Mouse (Mus musculus): ENCODE measurements around the gene Klhl2. TPM values are rescaled to one million over a fixed set of nuclear protein-coding genes. Genes with fewer than 3 reads are reported as not detected.

Klhl2 gene
- polyA plus RNA-seq, 1 experiment from 2014 or later = 11.4 TPM

DNA sequence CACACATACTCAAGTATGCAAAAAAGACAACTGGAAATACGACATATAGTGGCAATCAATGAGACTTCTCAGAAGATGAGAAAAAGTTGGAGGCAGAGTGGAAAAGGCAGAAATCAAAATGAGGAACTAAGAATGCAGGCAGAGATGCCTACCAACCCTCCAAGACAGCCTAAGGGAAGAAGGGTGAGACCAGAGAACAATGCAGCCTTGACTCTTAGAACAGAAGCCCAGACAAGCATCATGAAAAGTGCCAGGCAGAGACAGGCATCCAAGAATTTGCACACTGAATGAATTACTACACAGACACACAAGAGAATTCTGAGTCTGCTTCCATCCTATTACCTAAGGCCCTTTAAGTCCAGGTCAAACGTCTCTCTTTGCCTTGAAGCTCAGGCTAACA is 2.6 kb downstream of the Klhl2 start:
- Histone ChIP-seq H3K4me1 (peaks cover 20% of the 10 kb centered on the region), H3K4me2 (replicated peaks) (no peak overlapping the region), H3K9me3 (replicated peaks) (no peaks in the 10 kb centered on the region), H3K4me3 (replicated peaks) (no peak overlapping the region), H3K27ac (replicated peaks) (no peak overlapping the region), H3K27me3 (no peaks in the 10 kb centered on the region), H3K36me3 (no peaks in the 10 kb centered on the region), H3K9ac (no peak overlapping the region)
- ATAC-seq (ENCODE audit: insufficient number of reproducible peaks, low FRiP score, low TSS enrichment, low read depth) = no peak
- 45% methylated on average over 2 of the region's 2 CpGs for WGBS

- ATAC-seq (ENCODE audit: insufficient number of reproducible peaks, low FRiP score, low TSS enrichment, low read depth) = no peak
- WGBS = 70% methylated on average over 7 of the region's 7 CpGs
- H3K9me3 ChIP-seq (replicated peaks) = no peaks in the 10 kb centered on the region
Measured at GRCm38 (mm10) chr8:64845314-64845713, 4.5 kb downstream of the Klhl2 start.

GRCm38 (mm10) chr8:64844043-64844481 is 5.8 kb downstream of the Klhl2 start:
- no peak for ATAC-seq (ENCODE audit: insufficient number of reproducible peaks, low FRiP score, low TSS enrichment, low read depth)
- WGBS = 79% methylated on average over 4 of the region's 4 CpGs
- H3K27me3 ChIP-seq = no peaks in the 10 kb centered on the region
- H3K4me3 ChIP-seq (replicated peaks) = no peak overlapping the region
- H3K4me1 ChIP-seq = peaks cover 9% of the 10 kb centered on the region
- H3K27ac ChIP-seq (replicated peaks) = no peak overlapping the region
- H3K9me3 ChIP-seq (replicated peaks) = no peaks in the 10 kb centered on the region
- H3K9ac ChIP-seq = no peak overlapping the region
- H3K36me3 ChIP-seq = no peaks in the 10 kb centered on the region
- H3K4me2 ChIP-seq (replicated peaks) = no peak overlapping the region

More at GRCm38 (mm10) chr8:64845314-64845713, 4.5 kb downstream of the Klhl2 start:
- Histone ChIP-seq H3K36me3 (no peaks in the 10 kb centered on the region), H3K4me1 (peaks cover 15% of the 10 kb centered on the region), H3K27ac (replicated peaks) (no peak overlapping the region), H3K4me3 (replicated peaks) (no peak overlapping the region), H3K9ac (no peak overlapping the region), H3K27me3 (no peaks in the 10 kb centered on the region), H3K4me2 (replicated peaks) (no peak overlapping the region)

DNA sequence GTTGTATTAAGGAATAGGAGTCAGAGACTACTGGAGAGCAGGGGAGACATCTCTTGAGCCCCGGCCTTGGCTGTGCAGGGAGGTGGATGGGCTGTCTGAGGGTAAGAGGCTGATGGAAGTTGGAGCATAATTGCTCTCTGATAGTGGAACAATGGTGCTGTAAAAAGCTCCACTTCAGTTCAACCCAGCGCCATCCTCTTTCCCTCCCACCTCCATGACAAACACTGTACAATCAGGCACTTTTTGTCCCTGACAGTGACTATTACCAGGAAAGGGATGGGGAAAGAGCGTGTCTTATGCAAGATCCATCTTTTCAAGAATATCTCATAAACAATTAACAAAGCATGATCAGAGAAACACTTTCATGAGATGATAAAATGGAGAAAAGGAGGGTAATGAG is 6.6 kb downstream of the Klhl2 start:
- peaks cover 3% of the 10 kb centered on the region; the same call in 1 of the 2 replicates for H3K4me1 ChIP-seq
- H3K4me2 ChIP-seq (replicated peaks) = no peak overlapping the region
- no peak overlapping the region for H3K9ac ChIP-seq
- H3K27ac ChIP-seq (replicated peaks) = no peak overlapping the region
- H3K9me3 ChIP-seq (replicated peaks) = no peaks in the 10 kb centered on the region
- H3K4me3 ChIP-seq (replicated peaks) = no peak overlapping the region
- no peak for ATAC-seq (ENCODE audit: insufficient number of reproducible peaks, low FRiP score, low TSS enrichment, low read depth)
- no peaks in the 10 kb centered on the region for H3K36me3 ChIP-seq
- no peaks in the 10 kb centered on the region for H3K27me3 ChIP-seq
- WGBS = 90% methylated on average over 3 of the region's 3 CpGs

- no peak overlapping the region for H3K9ac ChIP-seq
- no peak overlapping the region for H3K4me3 ChIP-seq (replicated peaks)
- no peak overlapping the region for H3K4me2 ChIP-seq (replicated peaks)
- H3K27ac ChIP-seq (replicated peaks) = no peak overlapping the region
- ATAC-seq (ENCODE audit: insufficient number of reproducible peaks, low FRiP score, low TSS enrichment, low read depth) = no peak; the same call in 1 of the 2 replicates
- H3K27me3 ChIP-seq = no peaks in the 10 kb centered on the region
- WGBS = 79% methylated on average over 13 of the region's 13 CpGs
- no peaks in the 10 kb centered on the region for H3K36me3 ChIP-seq
- H3K9me3 ChIP-seq (replicated peaks) = no peaks in the 10 kb centered on the region
- 0 out of 2 replicates have a peak, but pooled peaks cover 3% of the 10 kb centered on the region for H3K4me1 ChIP-seq
Measured at GRCm38 (mm10) chr8:64841747-64842406, 7.9 kb downstream of the Klhl2 start.

DNA sequence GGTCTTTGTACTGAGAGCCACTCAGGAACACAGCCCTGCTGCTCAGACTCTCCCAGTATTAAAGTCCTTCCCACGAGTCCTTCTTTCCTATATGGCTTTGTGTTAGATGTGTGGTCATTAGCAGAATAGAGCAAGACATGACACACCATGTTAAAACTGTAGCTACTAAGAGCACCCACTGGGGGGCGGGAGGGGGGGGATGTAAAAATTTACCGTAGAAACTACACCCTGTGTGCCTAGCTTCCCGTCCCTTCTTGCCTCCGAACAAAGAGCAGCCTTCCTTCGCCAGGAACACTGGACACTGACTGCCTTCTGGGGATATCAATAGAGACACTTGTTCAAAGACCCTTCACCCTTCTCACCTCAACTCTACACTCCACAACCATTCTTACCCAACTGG is 10.2 kb downstream of the Klhl2 start:
- Histone ChIP-seq H3K27ac (replicated peaks) (no peak overlapping the region), H3K4me3 (replicated peaks) (no peak overlapping the region), H3K4me1 (peaks cover 3% of the 10 kb centered on the region; the same call in 1 of the 2 replicates), H3K9me3 (replicated peaks) (no peaks in the 10 kb centered on the region), H3K27me3 (no peaks in the 10 kb centered on the region), H3K4me2 (replicated peaks) (no peak overlapping the region), H3K9ac (no peak overlapping the region), H3K36me3 (no peaks in the 10 kb centered on the region)
- 65% methylated on average over 6 of the region's 6 CpGs for whole genome bisulfite sequencing
- no peak for ATAC-seq (ENCODE audit: insufficient number of reproducible peaks, low FRiP score, low TSS enrichment, low read depth)

DNA sequence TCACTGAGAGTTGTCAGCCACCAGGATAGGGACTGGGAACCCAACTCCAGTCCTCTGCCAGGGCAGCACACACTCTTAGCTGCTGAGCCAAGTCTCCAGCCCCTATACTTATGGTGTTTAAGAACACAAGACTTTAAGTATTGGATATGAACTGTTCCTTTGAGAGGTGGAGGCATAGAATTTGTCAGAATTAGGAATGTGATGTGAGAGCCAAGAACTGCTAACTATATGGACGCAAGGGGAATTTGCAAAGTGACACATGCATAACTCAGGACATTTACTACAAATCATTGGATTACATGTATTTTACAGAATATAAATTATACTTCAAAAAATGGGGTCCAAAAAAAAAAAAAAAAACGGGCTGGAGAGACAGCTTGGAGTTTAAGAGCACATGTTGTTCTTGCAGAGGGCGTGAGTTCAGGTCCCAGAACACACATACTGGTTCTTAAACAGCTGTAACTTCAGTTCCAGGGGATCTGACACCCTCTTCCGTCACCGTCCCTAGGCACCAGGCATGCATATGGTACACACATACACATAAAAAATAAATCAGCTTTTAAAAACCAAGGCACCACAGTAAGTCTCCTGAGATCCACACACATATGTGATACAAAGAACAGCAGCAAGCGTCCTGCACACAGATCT is 14.2 kb downstream of the Klhl2 start:
- no peak overlapping the region for H3K4me2 ChIP-seq (replicated peaks)
- H3K4me1 ChIP-seq = peaks cover 5% of the 10 kb centered on the region; the same call in 1 of the 2 replicates
- no peaks in the 10 kb centered on the region for H3K27me3 ChIP-seq
- peak; percentile 50; the same call in 1 of the 2 replicates for ATAC-seq (ENCODE audit: insufficient number of reproducible peaks, low FRiP score, low TSS enrichment, low read depth)
- 56% methylated on average over 6 of the region's 6 CpGs for WGBS
- no peak overlapping the region for H3K4me3 ChIP-seq (replicated peaks)
- no peaks in the 10 kb centered on the region for H3K9me3 ChIP-seq (replicated peaks)
- H3K27ac ChIP-seq (replicated peaks) = no peak overlapping the region
- H3K9ac ChIP-seq = no peak overlapping the region
- H3K36me3 ChIP-seq = no peaks in the 10 kb centered on the region

GRCm38 (mm10) chr8:64834071-64834877 is 15.5 kb downstream of the Klhl2 start:
- H3K27me3 ChIP-seq = no peaks in the 10 kb centered on the region
- no peak overlapping the region for H3K4me2 ChIP-seq (replicated peaks)
- H3K4me1 ChIP-seq = peaks cover 5% of the 10 kb centered on the region; the same call in 1 of the 2 replicates
- ATAC-seq (ENCODE audit: insufficient number of reproducible peaks, low FRiP score, low TSS enrichment, low read depth) = no peak
- H3K36me3 ChIP-seq = peaks cover 5% of the 10 kb centered on the region
- no peak overlapping the region for H3K27ac ChIP-seq (replicated peaks)
- 60% methylated on average over 27 of the region's 27 CpGs for WGBS
- H3K4me3 ChIP-seq (replicated peaks) = no peak overlapping the region
- H3K9me3 ChIP-seq (replicated peaks) = no peaks in the 10 kb centered on the region
- no peak overlapping the region for H3K9ac ChIP-seq

DNA sequence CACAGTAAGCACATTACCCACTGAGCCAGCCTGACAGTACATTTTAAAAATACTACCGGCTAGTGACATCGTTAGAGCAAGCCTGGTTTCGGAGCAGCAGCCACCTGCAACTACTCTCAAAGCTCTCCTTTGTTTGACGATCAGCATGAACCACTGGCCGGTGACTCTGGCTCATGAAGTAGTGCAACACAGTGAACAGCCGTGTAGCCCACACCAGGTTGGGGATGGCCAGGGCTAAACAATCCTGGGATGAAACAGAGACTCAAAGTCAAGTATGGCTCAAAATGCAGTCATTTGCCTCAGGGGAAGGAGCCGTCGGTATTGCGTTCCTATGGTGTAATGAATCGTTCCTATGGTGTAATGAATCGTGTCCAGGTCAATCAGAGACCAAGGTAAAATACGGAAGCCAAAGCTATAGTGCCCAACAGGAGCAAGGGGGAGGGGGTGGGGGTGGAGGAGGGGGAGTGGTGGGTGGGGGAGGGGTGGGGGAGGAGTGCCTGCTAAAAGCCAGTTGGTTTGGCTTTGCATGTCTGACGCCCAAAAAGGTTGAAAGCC is 17.2 kb downstream of the Klhl2 start:
- no peak overlapping the region for H3K4me3 ChIP-seq (replicated peaks)
- no peak overlapping the region for H3K9ac ChIP-seq
- H3K9me3 ChIP-seq (replicated peaks) = no peaks in the 10 kb centered on the region
- peaks cover 2% of the 10 kb centered on the region; the same call in 1 of the 2 replicates for H3K4me1 ChIP-seq
- H3K4me2 ChIP-seq (replicated peaks) = no peak overlapping the region
- peaks cover 9% of the 10 kb centered on the region for H3K36me3 ChIP-seq
- no peaks in the 10 kb centered on the region for H3K27me3 ChIP-seq
- no peak for ATAC-seq (ENCODE audit: insufficient number of reproducible peaks, low FRiP score, low TSS enrichment, low read depth)
- H3K27ac ChIP-seq (replicated peaks) = no peak overlapping the region
- 75% methylated on average over 13 of the region's 13 CpGs for WGBS

GRCm38 (mm10) chr8:64831656-64832055 is 18.2 kb downstream of the Klhl2 start:
- Histone ChIP-seq H3K9me3 (replicated peaks) (no peaks in the 10 kb centered on the region), H3K4me1 (peaks cover 2% of the 10 kb centered on the region; the same call in 1 of the 2 replicates), H3K4me3 (replicated peaks) (no peak overlapping the region), H3K4me2 (replicated peaks) (no peak overlapping the region), H3K36me3 (peaks cover 9% of the 10 kb centered on the region), H3K27me3 (no peaks in the 10 kb centered on the region), H3K9ac (no peak overlapping the region), H3K27ac (replicated peaks) (no peak overlapping the region)
- no peak for ATAC-seq (ENCODE audit: insufficient number of reproducible peaks, low FRiP score, low TSS enrichment, low read depth)
- WGBS = 73% methylated on average over 3 of the region's 3 CpGs

DNA sequence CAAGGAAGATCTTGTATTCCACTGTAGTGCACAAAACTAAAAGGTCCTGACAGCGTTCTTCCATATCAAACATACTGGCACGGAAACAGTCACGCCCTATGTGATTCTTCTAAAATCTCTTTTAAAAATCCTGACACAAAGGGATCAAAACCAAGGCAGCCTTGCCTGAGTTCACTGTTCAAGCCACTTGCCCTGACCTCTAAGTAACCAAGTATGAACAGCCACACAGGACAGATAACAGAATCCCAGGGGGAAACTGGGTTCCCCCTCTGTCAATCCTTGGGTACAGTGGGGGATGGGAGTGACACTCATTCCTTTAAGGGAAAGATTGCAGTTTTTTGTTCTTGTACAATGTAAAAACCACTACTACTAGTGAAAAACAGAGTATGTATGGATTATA is 19.9 kb downstream of the Klhl2 start:
- Histone ChIP-seq H3K4me3 (replicated peaks) (no peak overlapping the region), H3K9me3 (replicated peaks) (no peaks in the 10 kb centered on the region), H3K27me3 (no peaks in the 10 kb centered on the region), H3K27ac (replicated peaks) (no peak overlapping the region), H3K4me2 (replicated peaks) (no peak overlapping the region), H3K36me3 (peaks cover 9% of the 10 kb centered on the region), H3K9ac (no peak overlapping the region), H3K4me1 (peaks cover 2% of the 10 kb centered on the region; the same call in 1 of the 2 replicates)
- WGBS = 92% methylated on average over 3 of the region's 3 CpGs
- no peak for ATAC-seq (ENCODE audit: insufficient number of reproducible peaks, low FRiP score, low TSS enrichment, low read depth)

Measured in embryonic facial prominence, embryonic 15.5 days (tissue).